Mouse (Mus musculus) thymus, postnatal 36 days (tissue): ENCODE data around the gene Gm7030.
"Not testable (repeated sequence)": the region's sequence is repeated elsewhere in the genome, so short reads cannot be mapped to it uniquely, and the experiment has no call there.

Experiments used
- DNase-seq, 2 experiments: peaks; one replicate each; pipeline ENCODE4 v3.0.0; 2022; ENCODE audit warnings: mixed read lengths in 2 of 2

The Gm7030 gene

DNA sequence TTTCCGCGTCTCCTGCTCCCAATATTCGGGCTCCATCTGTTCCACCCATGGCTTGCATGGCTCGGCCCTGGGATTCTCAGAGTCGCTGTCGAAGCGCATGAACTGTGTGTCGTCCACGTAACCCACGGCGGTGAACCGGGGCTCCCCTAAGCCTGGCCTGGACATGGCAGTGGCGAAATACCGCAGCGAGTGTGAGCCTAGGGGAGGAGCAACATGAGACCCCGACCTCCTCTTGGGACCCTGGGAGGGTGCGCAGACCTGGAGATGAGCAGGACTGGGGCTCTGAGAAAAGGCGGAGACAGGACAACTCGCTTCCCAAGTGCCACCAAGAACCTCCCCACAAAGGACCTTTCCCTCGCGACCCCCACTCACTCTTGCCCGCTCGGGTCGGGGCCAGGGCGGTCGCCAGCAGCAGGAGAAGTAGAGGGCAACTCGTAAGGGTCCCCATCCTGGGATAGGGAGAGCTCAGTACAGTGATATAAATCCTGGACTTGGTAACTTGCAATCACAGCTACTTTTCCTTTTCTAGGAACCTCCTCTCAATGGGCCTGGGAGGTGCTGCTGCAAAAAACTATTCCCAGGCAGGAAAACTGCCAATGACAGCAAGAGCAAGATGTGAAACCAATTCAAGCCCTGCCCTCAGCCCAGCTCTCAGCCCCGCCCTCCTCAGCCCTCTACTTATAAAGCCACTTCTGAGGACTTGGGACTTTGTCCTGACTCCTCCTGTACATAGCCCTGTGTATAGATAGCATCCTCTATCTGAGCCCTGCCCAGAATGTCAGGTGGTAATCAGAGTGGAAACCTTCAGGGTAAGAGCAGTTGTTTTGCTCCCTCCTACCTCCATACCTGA, at the start of gene Gm7030:
Gene Gm7030, minus strand, starts transcription at position 458 of the 850 bp plus-strand sequence.
- peak in 1 of 2 experiments; percentile 46 for DNase-seq

DNA sequence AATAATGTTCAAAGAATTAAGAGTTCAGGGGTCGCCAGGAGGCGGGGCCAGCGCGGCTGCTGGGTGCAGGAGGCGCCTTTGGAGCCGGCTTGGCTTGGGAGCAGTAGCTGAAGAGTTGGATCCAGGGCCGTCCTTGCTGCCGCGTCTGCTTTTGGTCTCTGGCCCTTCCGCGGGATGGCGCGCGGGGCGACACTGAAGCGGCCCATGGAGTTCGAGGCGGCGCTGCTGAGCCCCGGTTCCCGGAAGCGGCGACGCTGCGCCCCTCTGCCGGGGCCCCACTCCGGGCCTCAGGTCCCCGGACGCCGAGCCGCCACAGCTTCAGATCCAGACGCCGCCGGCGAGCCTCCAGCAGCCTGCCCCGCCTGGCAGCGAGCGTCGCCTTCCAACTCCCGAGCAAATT, 49.7 kb upstream of the Gm7030 start:
- peak; percentile 68 to 76 for DNase-seq

DNA sequence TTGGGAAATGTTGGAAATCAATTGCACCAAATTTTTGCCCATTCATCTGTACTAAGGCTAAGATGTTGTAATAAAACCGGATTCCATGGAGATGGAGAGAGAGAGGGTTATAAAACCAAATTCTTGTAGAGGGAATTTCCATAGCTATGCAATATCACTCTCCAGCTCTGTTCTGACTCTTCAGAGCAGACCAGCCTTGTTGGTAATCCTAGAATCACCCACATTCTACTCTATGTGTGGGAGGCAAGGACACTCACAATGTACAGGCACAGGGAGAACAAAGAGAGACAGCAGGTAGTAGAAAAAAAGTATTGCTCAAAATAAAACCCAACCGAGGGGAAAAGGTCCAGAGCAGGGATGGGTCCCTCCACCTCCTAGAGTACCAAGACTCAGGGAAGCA, 46.9 kb upstream of the Gm7030 start:
- not testable (repeated sequence) for DNase-seq

DNA sequence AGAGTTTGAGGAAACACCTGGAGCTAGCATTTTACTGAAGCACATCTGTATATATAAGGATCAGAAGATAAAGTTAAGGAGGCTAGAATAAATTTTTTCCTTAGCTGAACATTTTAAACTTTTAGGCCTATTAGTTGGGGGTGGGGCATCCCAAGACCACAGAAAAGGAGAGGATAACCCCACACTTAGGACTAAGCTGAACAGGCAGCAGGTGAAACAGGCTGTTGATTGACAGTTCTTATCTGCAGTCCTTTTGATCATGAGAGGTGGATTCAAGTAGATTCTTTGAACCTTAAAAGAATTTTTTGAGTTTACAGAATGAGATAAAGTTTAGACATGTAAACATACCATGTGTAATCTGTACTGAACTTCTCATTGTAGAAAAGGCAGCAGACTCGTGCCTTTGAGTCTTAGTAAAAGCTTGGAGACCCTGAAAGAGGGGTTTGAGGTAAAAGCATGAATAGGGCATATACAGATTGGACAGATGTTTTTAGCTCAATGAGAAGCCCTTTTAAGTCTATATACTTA, 41.1 kb upstream of the Gm7030 start:
- no peak for DNase-seq

DNA sequence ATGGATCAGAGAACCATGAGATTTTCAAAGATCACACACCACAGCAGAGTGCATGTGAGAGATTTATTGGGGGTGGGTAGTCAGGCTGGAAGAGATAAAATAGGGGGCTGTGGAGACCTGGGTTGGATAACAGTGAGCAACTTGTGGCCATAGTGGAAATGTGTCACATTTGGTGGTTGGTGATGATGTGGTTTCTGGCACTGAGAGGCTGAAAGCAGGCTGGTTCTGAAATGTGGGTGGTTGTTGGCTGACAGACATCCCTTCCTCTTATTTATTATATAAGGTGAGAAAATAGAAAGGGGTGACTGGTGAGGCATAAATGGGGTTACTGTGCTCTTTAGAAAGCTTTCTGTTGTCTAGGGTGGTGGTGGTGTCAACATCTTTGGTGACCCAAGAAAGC, 40.5 kb upstream of the Gm7030 start:
- no peak for DNase-seq

DNA sequence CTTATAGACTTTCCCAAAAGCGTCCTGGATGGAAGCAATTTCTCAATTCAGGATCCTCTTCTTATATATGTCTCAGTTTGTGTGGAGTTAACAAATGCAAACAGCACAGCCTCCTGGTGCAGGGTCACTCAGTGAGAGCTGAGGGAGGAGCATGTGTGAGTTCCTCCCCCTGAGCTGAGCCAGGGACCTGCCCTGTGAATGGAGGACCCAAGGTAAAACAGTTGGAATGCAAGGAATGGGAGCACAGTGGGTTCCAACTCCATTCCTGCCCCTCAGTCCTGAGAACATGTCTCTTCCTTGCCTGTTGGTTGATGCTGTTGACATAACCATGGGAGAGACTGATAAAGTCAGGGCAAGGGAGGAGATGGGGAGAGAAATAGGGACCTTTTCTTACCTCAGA, 39.9 kb upstream of the Gm7030 start:
- DNase-seq, result not testable (repeated sequence)

DNA sequence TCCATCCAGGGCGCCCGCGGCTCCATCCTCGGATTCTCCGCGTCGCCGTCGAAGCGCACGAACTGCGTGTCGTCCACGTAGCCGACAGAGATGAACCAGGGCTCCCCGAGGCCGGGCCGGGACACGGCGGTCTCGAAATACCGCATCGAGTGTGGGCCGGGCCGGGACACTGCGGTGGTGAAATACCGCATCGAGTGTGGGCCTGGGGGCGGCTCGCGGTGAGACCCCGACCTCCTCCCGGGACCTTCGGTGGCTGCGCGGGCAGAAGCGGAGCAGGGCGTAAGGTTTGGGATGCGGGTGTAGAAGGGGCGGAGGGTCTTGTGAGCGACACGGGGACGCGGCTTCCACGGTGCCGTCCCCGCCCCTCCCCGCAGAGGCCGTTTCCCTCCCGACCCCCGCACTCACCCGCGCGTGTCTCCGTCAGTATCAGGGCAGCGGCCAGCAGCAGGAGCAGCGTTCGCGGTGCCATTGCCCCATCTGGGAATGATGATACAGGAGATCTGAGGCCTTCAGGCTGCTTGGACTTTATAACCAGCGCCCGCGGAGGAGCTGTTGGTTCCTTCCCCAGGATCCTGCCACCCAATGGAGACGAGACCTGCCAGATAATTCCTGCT, 38.9 kb upstream of the Gm7030 start, which contains the start of gene Gm8909:
Gene Gm8909, minus strand, starts transcription at position 499 of the 614 bp plus-strand sequence.
- peak in 1 of 2 experiments; percentile 47 for DNase-seq

DNA sequence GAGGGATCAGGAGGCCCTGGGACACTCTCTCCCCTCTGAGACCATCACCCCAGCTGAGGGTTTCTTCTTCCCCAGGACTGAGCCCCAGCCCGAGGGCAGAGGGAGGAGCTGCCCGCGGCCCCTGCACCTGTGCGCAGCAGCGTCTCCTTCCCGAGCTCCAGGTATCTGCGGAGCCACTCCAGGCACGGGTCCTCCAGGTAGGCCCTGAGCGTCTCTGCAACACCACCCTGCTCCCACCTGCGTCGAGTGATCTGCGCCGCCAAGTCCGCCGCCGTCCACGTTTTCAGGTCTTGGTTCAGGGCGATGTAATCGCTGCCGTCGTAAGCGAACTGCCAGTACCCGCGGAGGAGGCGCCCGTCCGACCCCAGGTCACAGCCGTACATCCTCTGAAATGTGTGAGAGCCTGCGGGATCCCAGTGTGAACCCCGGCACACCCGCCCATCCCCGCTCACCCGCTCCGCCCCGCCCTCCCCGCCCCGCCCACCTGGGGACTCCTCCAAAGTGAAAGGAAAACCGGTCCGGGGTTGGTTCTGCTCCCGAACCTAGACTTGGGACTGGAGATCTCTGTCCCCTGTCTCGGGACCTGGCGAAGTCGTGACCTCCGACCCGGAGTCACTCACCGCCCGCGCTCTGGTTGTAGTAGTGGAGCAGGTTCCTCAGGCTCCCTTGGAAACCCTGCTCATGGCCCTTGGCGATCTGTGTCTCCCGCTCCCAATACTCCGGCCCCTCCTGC, 38.2 kb upstream of the Gm7030 start:
- peak in 1 of 2 experiments; percentile 47 for DNase-seq

DNA sequence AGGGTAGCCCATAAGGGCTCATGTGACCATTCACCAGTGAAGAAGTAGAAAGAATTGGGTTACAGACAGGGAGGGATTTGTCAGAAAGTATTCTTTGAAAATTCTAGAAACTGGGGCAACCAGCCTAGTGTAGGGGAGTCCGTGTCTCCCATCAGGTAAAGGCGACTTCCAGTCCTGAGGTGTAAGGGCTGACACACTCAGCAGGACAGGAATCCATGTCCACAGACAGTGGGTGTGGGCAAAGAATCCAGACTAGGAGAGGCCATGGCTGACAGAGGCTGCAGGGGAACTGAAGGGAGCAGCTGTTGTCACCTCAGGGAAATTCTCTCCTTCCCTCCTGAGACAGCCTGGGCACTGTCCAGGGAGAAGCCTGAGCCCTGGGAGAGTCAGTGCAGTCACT, 37.7 kb upstream of the Gm7030 start:
- not testable (repeated sequence) for DNase-seq

DNA sequence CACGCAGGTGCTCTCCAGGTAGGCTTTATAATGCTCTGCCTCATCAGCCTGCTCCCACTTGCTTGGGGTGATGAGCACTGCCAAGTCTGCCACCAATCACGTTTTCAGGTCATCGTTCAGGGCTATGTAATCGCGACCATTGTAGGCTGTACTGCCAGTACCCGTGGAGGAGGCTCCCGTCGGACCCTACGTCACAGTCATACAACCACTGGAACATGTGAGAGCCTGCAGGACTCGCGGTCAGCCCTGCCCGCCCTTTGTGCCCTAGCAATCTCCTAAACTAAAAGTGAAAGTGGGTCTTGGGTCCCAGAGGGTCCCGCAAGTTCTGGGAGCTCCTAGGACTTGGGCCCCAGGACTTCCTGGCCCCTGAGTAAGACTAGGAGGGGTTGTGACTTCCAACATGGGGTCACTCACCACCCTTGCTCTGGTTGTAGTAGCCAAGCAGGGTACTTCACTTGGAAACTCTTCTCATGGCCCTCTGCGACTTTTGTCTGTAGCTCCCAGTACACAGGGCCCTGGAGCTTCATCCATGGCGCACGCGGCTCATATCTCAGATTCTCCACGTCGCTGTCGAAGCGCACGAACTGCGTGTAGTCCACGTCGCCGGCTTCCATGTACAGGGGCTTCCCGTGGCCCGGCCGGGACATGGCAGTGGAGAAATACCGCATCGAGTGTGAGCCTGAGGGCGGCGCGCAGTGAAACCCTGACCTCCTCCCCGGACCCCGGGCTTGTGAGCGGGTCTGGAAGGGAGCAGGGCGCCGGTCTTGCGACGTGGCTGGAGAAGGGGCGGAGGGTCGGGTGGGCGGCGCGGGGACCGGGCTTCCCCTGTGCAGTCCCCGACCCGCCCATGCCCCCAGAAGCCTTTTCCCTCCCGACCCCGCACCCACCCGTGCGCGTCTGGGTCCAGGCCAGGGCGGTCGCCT, 32.2 kb upstream of the Gm7030 start:
- no peak for DNase-seq

DNA sequence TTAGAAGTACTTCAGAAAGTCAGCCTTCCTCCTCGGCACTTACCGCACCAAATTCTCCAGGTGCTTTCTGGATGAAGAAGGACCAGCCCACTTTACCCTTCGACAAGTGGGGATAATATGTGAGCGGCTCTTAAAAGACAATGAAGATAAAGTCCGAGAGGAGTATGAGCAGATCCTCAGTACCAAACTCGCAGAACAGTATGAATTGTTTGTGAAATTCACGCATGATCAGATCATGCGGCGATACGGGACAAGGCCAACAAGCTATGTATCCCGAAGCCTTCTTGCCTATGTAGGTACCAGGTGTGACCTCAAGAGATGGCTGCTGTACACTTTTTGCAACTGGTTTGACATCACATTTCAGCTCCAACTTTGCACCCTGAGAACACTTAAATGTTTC, 29.0 kb upstream of the Gm7030 start:
- not testable (repeated sequence) for DNase-seq

DNA sequence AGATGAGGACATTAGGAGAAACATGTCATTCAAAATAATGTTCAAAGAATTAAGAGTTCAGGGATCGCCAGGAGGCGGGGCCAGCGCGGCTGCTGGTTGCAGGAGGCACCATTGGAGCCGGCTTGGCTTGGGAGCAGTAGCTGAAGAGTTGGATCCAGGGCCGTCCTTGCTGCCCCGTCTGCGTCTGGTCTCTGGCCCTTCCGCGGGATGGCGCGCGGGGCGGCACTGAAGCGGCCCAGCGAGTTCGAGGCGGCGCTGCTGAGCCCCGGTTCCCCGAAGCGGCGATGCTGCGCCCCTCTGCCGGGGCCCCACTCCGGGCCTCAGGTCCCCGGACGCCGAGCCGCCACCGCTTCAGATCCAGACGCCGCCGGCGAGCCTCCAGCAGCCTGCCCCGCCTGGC, 28.6 kb upstream of the Gm7030 start:
- DNase-seq, result peak; percentile 29 to 42

DNA sequence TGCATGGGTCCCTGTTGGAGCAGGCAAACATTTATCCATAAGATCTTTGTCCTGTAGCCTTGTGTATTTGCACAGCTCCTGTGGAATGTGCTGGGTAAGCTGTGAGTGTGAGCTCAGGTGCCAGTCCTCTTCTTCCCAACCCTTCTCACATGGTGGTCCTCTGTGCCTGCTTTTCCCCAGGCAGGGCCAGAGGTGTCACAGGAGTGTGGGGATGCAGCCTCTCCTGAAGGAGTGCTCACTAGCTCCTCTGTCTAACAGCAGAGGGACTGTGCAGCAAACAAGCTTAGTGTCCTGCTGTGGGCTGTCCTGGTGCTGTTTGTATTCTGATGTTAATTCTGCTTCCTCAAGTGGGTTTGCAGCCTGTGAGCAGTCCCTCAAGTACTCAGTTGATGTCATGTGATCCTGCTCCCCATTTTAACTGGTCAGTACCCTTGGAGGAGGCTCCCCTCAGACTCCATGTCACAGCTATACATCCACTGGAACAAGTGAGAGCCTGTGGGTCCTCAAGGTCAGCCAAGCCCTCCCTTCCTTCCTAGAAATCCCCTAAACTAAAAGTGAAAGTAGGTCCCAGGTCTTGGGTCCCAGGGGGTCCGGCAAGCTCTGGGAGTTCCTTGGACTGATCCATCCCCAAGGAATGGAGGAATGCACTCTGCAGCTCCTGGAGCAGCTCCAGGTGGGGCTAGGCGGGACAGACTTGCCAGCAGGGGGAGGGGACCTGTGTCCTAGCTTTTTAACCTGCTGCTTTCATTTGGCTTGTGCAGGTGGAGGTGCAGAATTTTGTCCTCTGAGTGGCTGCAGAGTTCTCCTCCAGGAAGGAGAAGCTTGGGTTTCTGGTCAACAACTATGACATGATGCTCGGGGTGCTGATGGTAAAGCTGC, 25.3 kb upstream of the Gm7030 start:
- no peak for DNase-seq

DNA sequence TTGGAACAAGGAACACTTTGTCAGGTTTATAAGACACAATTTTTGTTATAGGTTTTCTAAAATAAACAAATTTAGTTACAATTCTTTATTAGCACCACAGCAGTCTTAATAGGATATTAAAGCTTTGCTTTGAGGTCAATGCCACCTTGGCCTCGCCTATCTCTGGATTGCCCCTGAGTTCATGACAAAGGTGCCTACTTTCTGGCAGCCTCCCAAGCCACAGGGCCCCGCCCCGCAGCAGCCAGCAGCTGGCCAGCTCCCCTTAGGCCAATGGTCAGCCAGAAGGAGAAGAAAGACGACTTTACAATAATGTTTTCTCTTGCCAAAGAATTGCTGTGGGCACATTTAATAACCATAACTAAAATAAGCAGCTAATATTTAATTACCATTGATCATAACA, 22.0 kb upstream of the Gm7030 start:
- DNase-seq, result not testable (repeated sequence)

DNA sequence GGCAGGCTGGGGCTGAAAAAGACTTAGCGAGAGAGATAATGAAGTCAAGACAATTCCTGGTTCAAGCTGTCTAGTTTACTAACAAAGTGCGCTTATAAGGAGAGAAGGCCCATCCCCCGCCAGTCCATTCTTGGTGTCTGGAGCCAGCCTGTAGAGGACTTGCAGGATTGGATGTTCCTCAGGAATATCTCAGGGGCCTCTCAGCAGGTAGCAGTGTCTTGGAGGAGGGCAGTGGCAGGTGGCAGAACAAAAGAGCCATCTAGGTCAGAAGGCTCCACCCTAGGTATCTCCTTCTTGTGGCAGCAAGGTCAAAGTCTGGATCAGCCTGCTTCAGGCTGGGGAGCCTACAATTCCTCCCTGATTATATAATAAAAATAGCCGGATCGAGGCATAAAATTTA, 19.2 kb upstream of the Gm7030 start:
- DNase-seq, result not testable (repeated sequence)

DNA sequence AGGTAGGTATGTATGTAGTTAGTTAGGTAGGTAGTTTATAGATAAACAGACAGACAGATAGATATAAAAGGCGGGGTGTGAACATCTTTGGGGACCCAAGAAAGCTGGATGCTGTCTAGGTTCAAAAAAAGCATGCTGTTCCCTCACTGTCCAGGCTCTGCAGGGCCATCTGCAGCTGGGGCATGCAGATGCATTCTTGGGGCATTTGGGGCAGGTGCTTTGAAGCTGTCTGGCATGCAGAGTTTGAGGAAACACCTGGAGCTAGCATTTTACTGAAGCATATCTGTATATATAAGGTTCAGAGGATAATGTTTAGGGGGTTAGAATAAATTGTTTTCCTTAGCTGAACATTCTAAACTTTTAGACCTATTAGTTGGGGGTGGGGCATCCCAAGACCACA, 17.7 kb upstream of the Gm7030 start:
- DNase-seq, result peak in 1 of 2 experiments; percentile 66

DNA sequence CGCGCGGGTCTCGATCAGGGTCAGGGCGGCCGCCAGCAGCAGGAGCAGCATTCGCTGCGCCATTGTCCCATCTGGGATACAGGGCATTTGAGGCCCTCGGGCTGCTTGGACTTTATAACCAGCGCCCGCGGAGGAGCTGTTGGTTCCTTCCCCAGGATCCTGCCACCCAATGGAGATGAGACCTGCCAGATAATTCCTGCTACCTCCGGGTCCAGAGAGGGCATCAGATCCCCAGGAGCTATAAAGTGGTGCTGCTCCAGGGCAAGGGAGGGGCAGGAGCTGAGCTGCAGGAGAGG, 16.6 kb upstream of the Gm7030 start:
- DNase-seq, result not testable (repeated sequence)

DNA sequence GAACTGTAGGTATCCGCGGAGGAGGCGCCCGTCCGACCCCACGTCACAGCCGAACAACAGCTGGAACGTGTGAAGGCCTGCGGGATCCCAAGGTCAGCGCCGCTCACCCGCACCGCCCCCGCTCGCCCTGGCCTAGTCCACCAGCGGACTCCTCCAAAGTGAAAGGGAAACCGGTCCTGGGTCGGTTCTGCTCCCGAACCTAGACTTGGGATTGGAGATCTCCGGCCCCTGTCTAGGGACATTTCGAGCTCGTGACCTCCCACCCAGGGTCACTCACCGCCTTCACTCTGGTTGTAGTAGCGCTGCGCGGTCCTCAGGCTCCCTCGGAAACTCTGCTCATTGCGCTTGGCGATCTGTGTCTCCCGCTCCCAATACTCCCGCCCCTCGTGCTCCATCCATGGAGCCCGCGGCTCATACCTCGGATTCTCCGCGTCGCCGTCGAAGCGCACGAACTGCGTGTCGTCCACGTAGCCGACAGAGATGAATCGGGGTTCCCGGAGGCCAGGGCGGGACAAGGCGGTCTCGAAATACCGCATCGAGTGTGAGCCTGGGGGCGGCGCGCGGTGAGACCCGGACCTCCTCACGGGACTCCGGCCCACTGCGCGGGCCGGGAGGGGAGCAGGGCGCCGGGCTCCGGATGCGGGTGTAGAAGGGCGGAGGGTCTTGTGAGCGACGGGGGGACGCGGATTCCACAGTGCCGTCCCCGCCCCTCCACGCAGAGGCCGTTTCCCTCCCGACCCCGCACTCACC, 16.1 kb upstream of the Gm7030 start:
- peak; percentile 56 to 71 for DNase-seq

DNA sequence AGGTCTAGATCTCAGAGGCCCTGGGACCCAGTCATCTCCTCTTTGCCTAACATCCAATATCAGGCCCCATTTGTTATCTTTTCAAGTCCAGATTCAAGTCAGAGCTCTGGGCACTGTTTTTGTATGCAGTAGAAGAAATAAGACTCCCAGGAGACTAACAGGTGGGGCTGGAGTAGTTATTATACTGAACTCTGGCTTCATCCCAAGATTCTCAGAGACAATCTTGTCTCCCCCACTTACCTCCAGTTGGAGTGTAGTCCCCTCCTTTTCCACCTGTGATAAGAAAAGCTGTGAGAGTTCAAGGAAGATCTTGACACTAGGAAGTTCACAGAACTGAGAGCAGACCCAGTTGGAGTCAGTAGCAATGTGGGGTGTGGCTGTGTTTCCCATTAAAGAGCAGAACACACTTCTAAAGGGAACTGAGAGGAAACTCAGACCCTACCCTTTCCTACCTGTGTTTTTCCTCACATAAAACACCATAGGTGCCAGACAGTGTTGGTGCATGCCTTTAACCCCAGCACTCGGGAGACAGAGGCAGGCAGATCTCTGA, 7.1 kb upstream of the Gm7030 start:
- not testable (repeated sequence) for DNase-seq
